Mouse (Mus musculus) ES-CJ7 (cell line): ENCODE data around the gene Pifo.

Source experiments
- DNase-seq: peaks from one replicate; pipeline ENCODE4 v3.0.0; 2011; ENCODE audit warnings: low read depth, low spot score

The Pifo gene

GRCm38 (mm10) chr3:105957235-105957634 lies 57.2 kb downstream of the Pifo start:
- no peak for DNase-seq

GRCm38 (mm10) chr3:105951348-105951747 lies 63.1 kb downstream of the Pifo start:
- no peak for DNase-seq
